Mouse (Mus musculus) hindbrain, embryonic 16.5 days (tissue): ENCODE data around the gene S100a7a. TPM values are rescaled to one million over a fixed set of nuclear protein-coding genes. Genes with fewer than 3 reads are reported as not detected.

Experiments
- ATAC-seq: fragments of 200-750 bp; cut with Nextera tagmentation; 2 replicates; pipeline ENCODE4 v1.8.0; 2017; ENCODE audit warnings: moderate TSS enrichment, moderate library complexity
- H3K27ac ChIP-seq: fragments of 300-500 bp; sonication (generic); 2 replicates; pipeline ENCODE4 v1.5.1; 2014; ENCODE audit warnings: low read depth, mild to moderate bottlenecking, control low read depth, low read length, moderate library complexity
- H3K27me3 ChIP-seq: fragments of 300-500 bp; sonication (generic); replicated peaks from 2 replicates; pipeline ENCODE4 v1.6.1; 2014; ENCODE audit warnings: low read length; ENCODE audit not compliant: control insufficient read depth, insufficient read depth
- H3K36me3 ChIP-seq: fragments of 300-500 bp; sonication (generic); 2 replicates; pipeline ENCODE4 v1.6.1; 2014; ENCODE audit warnings: mild to moderate bottlenecking, low read length, moderate library complexity, mixed read lengths; ENCODE audit not compliant: control insufficient read depth, insufficient read depth
- H3K4me1 ChIP-seq: fragments of 300-500 bp; sonication (generic); 2 replicates; pipeline ENCODE4 v1.6.1; 2014; ENCODE audit warnings: low read depth, low read length; ENCODE audit not compliant: control insufficient read depth, insufficient read depth
- H3K4me2 ChIP-seq: fragments of 300-500 bp; sonication (generic); 2 replicates; pipeline ENCODE4 v1.6.1; 2014; ENCODE audit warnings: mild to moderate bottlenecking, low read length, control low read depth, moderate library complexity
- H3K4me3 ChIP-seq: fragments of 300-500 bp; sonication (generic); 2 replicates; pipeline ENCODE4 v1.5.1; 2014; ENCODE audit warnings: mild to moderate bottlenecking, low read length, control low read depth, moderate library complexity
- H3K9ac ChIP-seq: fragments of 300-500 bp; sonication (generic); 2 replicates; pipeline ENCODE4 v1.6.1; 2014; ENCODE audit warnings: low read depth, mild to moderate bottlenecking, control low read depth, low read length, moderate library complexity
- H3K9me3 ChIP-seq: fragments of 300-500 bp; sonication (generic); 2 replicates; pipeline ENCODE4 v1.6.1; 2014; ENCODE audit warnings: mild to moderate bottlenecking, low read length, moderate library complexity; ENCODE audit not compliant: control insufficient read depth
- WGBS: fragments of 180-500 bp; shearing (Covaris S2); extraction: QIAGEN DNeasy Blood & Tissue Kit; methylation state at CpG from one replicate; pipeline ENCODE4 v1.1.7; 2014; 5-methylcytosine and 5-hydroxymethylcytosine counted together
- polyA plus RNA-seq: library from polyadenylated mRNA; unstranded; fragments of >200 nt; fragmentation: Nextera tagmentation; extraction: Ambion mirVana; gene quantifications from 2 replicates; pipeline ENCODE4 v1.2.1, GENCODE M21; 2015

The S100a7a gene
- polyA plus RNA-seq, 1 experiment from 2014 or later, result 0.20 TPM

GRCm38 (mm10) chr3:90640981-90641380, 12.8 kb upstream of the S100a7a start:
- Histone ChIP-seq H3K4me1 (no peaks in the 10 kb centered on the region), H3K27ac (no peak overlapping the region), H3K9me3 (no peaks in the 10 kb centered on the region), H3K36me3 (no peaks in the 10 kb centered on the region), H3K4me3 (no peak overlapping the region), H3K4me2 (no peak overlapping the region), H3K9ac (no peak overlapping the region), H3K27me3 (no peaks in the 10 kb centered on the region)
- ATAC-seq, result no peak
- 86% methylated on average over 7 of the region's 7 CpGs for WGBS

- no peak for ATAC-seq
- H3K9ac ChIP-seq, result no peak overlapping the region
Measured at GRCm38 (mm10) chr3:90644220-90644619, 9.6 kb upstream of the S100a7a start.

GRCm38 (mm10) chr3:90647291-90647690, 6.5 kb upstream of the S100a7a start:
- no peak overlapping the region for H3K4me3 ChIP-seq
- no peak overlapping the region for H3K9ac ChIP-seq
- H3K4me2 ChIP-seq, result no peak overlapping the region
- H3K36me3 ChIP-seq, result no peaks in the 10 kb centered on the region
- WGBS, result 81% methylated on average over 1 of the region's 1 CpGs
- H3K27me3 ChIP-seq, result no peaks in the 10 kb centered on the region
- no peaks in the 10 kb centered on the region for H3K4me1 ChIP-seq
- ATAC-seq, result no peak
- H3K9me3 ChIP-seq, result no peaks in the 10 kb centered on the region
- no peak overlapping the region for H3K27ac ChIP-seq

More at GRCm38 (mm10) chr3:90644220-90644619, 9.6 kb upstream of the S100a7a start:
- H3K4me3 ChIP-seq, result no peak overlapping the region
- 51% methylated on average over 3 of the region's 3 CpGs for WGBS
- no peaks in the 10 kb centered on the region for H3K36me3 ChIP-seq
- no peaks in the 10 kb centered on the region for H3K9me3 ChIP-seq
- H3K4me1 ChIP-seq, result no peaks in the 10 kb centered on the region
- H3K27me3 ChIP-seq, result no peaks in the 10 kb centered on the region
- H3K27ac ChIP-seq, result no peak overlapping the region
- H3K4me2 ChIP-seq, result no peak overlapping the region

GRCm38 (mm10) chr3:90648981-90649380, 4.8 kb upstream of the S100a7a start:
- no peak overlapping the region for H3K4me3 ChIP-seq
- no peak for ATAC-seq
- no peak overlapping the region for H3K4me2 ChIP-seq
- H3K36me3 ChIP-seq, result no peaks in the 10 kb centered on the region
- no peak overlapping the region for H3K9ac ChIP-seq
- H3K4me1 ChIP-seq, result no peaks in the 10 kb centered on the region
- H3K27ac ChIP-seq, result no peak overlapping the region
- H3K9me3 ChIP-seq, result no peaks in the 10 kb centered on the region
- peaks cover under 1% of the 10 kb centered on the region; the same call in 1 of the 2 replicates for H3K27me3 ChIP-seq

DNA sequence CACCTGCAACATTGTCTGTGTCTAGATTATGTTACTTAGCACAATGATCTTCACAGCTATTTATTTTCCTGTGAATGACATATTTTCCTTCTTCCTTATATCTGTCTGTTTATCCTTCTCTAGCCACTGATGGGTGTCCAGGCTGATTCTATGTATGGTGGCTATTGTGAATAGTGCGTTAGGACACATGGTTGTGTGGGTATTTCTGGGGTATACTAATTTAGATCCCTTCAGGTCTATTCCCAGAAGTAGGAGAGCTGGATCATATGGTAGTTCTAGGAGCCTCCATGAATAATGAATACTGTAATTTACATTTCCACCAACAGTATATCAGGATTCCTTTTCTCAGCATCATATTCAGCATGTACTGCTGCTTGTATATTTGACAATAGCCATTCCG, 4.0 kb upstream of the S100a7a start:
- Histone ChIP-seq H3K4me2 (no peak overlapping the region), H3K4me3 (no peak overlapping the region), H3K9ac (no peak overlapping the region), H3K9me3 (no peaks in the 10 kb centered on the region), H3K36me3 (no peaks in the 10 kb centered on the region), H3K27ac (no peak overlapping the region), H3K27me3 (peaks cover 2% of the 10 kb centered on the region; the same call in 1 of the 2 replicates), H3K4me1 (no peaks in the 10 kb centered on the region)
- ATAC-seq, result no peak
- 89% methylated on average over 2 of the region's 2 CpGs for WGBS

DNA sequence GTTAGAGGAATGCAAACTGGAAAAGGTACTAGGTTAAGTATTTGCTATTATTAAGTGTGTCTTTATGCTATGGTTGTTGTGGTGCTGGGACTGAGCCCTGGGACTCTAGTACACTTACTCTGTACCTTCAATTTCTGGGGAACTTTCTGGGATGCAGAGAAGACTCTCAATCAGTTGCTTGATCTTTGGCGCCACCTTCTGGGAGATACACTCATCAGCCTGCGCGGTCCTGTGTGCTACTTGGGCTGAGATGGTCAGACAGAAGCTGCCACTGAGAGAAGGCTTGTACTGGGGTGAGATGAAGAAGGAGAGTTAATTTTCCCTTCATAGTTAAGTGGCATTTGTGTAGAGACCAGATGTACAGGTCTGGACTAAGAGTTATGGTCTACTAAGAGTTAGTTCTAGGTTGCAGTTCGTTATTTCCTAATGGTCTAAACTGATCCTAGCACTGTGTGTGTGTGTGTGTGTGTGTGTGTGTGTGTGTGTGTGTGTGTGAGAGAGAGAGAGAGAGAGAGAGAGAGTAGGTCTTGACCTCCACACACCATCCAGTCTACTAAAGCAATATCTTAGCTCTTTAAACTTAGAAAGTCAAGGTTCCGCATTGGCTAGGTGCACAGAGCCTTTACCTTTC, 824 bp upstream of the S100a7a start:
- Histone ChIP-seq H3K9ac (no peak overlapping the region), H3K27me3 (peaks cover 2% of the 10 kb centered on the region; the same call in 1 of the 2 replicates), H3K9me3 (no peaks in the 10 kb centered on the region), H3K4me2 (no peak overlapping the region), H3K36me3 (no peaks in the 10 kb centered on the region), H3K27ac (no peak overlapping the region), H3K4me1 (no peaks in the 10 kb centered on the region), H3K4me3 (no peak overlapping the region)
- 36% methylated on average over 5 of the region's 5 CpGs for WGBS
- ATAC-seq, result peak; percentile 94

DNA sequence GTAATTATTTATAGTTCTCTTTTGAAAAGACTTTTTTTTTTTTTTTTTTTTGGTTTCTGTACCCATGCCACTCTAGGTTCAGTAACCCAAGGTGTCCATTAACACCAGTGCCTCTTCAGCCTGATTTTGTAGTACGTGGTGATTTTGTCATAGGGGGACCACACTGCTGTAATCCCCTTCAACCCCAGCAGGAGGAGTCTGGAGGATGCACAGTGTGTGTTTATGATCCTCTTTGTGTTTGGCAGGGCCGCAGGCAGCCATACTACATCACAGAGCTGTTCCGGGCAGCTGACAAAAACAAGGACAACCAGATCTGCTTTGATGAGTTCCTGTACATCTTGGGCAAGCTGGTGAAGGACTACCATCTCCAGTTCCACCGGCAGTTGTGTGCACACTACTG, 3.6 kb downstream of the S100a7a start:
- ATAC-seq, result no peak
- Histone ChIP-seq H3K9me3 (no peaks in the 10 kb centered on the region), H3K27ac (no peak overlapping the region), H3K4me1 (no peaks in the 10 kb centered on the region), H3K27me3 (peaks cover 2% of the 10 kb centered on the region; the same call in 1 of the 2 replicates), H3K9ac (no peak overlapping the region), H3K4me3 (no peak overlapping the region), H3K4me2 (no peak overlapping the region), H3K36me3 (no peaks in the 10 kb centered on the region)
- WGBS, result 71% methylated on average over 4 of the region's 4 CpGs

- H3K27ac ChIP-seq, result no peak overlapping the region
- no peak overlapping the region for H3K4me2 ChIP-seq
- no peaks in the 10 kb centered on the region for H3K36me3 ChIP-seq
- H3K4me1 ChIP-seq, result no peaks in the 10 kb centered on the region
- ATAC-seq, result no peak
- no peaks in the 10 kb centered on the region for H3K9me3 ChIP-seq
- no peaks in the 10 kb centered on the region for H3K27me3 ChIP-seq
- no peak overlapping the region for H3K4me3 ChIP-seq
- no peak overlapping the region for H3K9ac ChIP-seq
Measured at GRCm38 (mm10) chr3:90659364-90660044, 5.7 kb downstream of the S100a7a start.

DNA sequence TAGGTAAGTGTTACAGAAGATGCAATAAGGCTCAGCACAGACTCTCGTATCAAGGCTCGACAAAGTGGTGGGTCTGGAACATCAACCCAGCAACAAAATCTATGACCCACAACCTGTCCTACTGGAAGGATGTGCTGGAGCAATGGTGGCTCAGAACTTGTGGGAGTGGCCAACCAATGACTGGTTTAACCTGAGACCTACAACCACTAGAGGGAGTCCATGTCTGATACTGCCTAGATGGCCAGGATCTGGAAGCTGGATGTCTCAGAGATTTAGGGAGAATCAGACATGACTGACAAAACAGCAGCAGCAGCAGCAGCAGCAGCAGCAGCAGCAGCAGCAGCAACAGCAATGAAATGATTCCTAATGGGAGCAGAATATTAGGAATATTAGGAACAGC, 10.4 kb downstream of the S100a7a start:
- no peak overlapping the region for H3K4me2 ChIP-seq
- no peak for ATAC-seq
- H3K36me3 ChIP-seq, result no peaks in the 10 kb centered on the region
- 83% methylated on average over 2 of the region's 2 CpGs for WGBS
- no peaks in the 10 kb centered on the region for H3K4me1 ChIP-seq
- no peak overlapping the region for H3K9ac ChIP-seq
- H3K4me3 ChIP-seq, result no peak overlapping the region
- H3K27me3 ChIP-seq, result no peaks in the 10 kb centered on the region
- H3K27ac ChIP-seq, result no peak overlapping the region
- H3K9me3 ChIP-seq, result no peaks in the 10 kb centered on the region
